Mouse (Mus musculus) CH12.LX (cell line): ENCODE results near the gene Smyd4. TPM values are rescaled to one million over a fixed set of nuclear protein-coding genes. Genes with fewer than 3 reads are reported as not detected.

Experiments used
- DNase-seq: peaks from one replicate; pipeline ENCODE4 v3.0.0-alpha.2; 2013; ENCODE audit errors: extremely low read depth
- H3K27ac ChIP-seq: 2 replicates; pipeline ENCODE4 v1.5.1; 2012; ENCODE audit warnings: low read depth, mild to moderate bottlenecking, control low read depth, moderate library complexity; ENCODE audit not compliant: insufficient read depth
- H3K27me3 ChIP-seq: replicated peaks from 2 replicates; pipeline ENCODE3; 2012; ENCODE audit warnings: inconsistent platforms
- H3K36me3 ChIP-seq, 2 experiments: replicated peaks in 1 of 2; 2 replicates each; pipeline versions ENCODE3 to v1.6.1; 2012; ENCODE audit warnings: inconsistent platforms in 1 of 2, low read length in 1 of 2, mild to moderate bottlenecking in 1 of 2, mixed read lengths in 1 of 2, moderate library complexity in 1 of 2; ENCODE audit not compliant: control insufficient read depth in 1 of 2, insufficient read depth in 1 of 2
- H3K4me1 ChIP-seq, 2 experiments: 2 replicates each; pipeline ENCODE4 v1.6.1; 2012; ENCODE audit warnings: inconsistent platforms in 1 of 2, moderate library complexity in 1 of 2; ENCODE audit not compliant: insufficient read depth in 2 of 2, control insufficient read depth in 1 of 2
- H3K4me2 ChIP-seq: 2 replicates; pipeline ENCODE4 v1.6.1; 2012; ENCODE audit warnings: low read depth, mild to moderate bottlenecking, control low read depth; ENCODE audit not compliant: poor library complexity, insufficient read depth, severe bottlenecking
- H3K4me3 ChIP-seq, 3 experiments: fragments of 150-350 bp in 1 of 3; sonication (generic) in 1 of 3; replicated peaks in 1 of 3; 2 replicates each; pipeline versions ENCODE3 to v1.5.1; 2011 to 2012; ENCODE audit warnings: low read depth in 2 of 3, low read length in 2 of 3, mild to moderate bottlenecking in 2 of 3, moderate library complexity in 2 of 3, control low read depth in 1 of 3, improper control_type of control experiment in 1 of 3, inconsistent platforms in 1 of 3, mixed read lengths in 1 of 3; ENCODE audit not compliant: poor library complexity in 1 of 3
- H3K79me2 ChIP-seq: replicated peaks from 2 replicates; pipeline ENCODE4 v1.6.1; 2012; ENCODE audit warnings: mild to moderate bottlenecking, moderate library complexity; ENCODE audit not compliant: control insufficient read depth, poor library complexity, insufficient read depth, severe bottlenecking; ENCODE audit errors: extremely low read depth
- H3K9ac ChIP-seq: 2 replicates; pipeline ENCODE4 v1.6.1; 2012; ENCODE audit warnings: low read depth, mild to moderate bottlenecking, control low read depth, moderate library complexity; ENCODE audit not compliant: insufficient read depth
- H3K9me3 ChIP-seq: replicated peaks from 2 replicates; pipeline ENCODE3; 2012; ENCODE audit warnings: low read length, inconsistent platforms, mixed read lengths
- CTCF ChIP-seq, 2 experiments: IDR thresholded peaks in 1 of 2; conservative IDR thresholded peaks in 1 of 2; 2 replicates each; pipeline ENCODE4 v1.5.1; 2011 to 2012; ENCODE audit warnings: low read depth in 2 of 2, low read length in 2 of 2, improper control_type of control experiment in 1 of 2, inconsistent platforms in 1 of 2, mild to moderate bottlenecking in 1 of 2, moderate library complexity in 1 of 2
- ELF1 ChIP-seq: IDR thresholded peaks from 2 replicates; pipeline ENCODE4 v1.6.1; 2014; ENCODE audit warnings: low read depth, mild to moderate bottlenecking, inconsistent platforms, low read length, improper control_type of control experiment
- HCFC1 ChIP-seq: IDR thresholded peaks from 2 replicates; pipeline ENCODE4 v1.6.1; 2012; ENCODE audit warnings: low read depth, mild to moderate bottlenecking, inconsistent platforms, low read length, improper control_type of control experiment
- MXI1 ChIP-seq: IDR thresholded peaks from 2 replicates; pipeline ENCODE4 v1.6.1; 2011; ENCODE audit warnings: mild to moderate bottlenecking, low read depth, low read length, improper control_type of control experiment
- MYC ChIP-seq: IDR thresholded peaks from 2 replicates; pipeline ENCODE4 v1.6.1; 2011; ENCODE audit warnings: low read depth, mild to moderate bottlenecking, improper control_type of control experiment, low read length
- NRF1 ChIP-seq: IDR thresholded peaks from 2 replicates; pipeline ENCODE4 v1.6.1; 2014; ENCODE audit warnings: low read depth, mild to moderate bottlenecking, inconsistent platforms, low read length, improper control_type of control experiment, moderate library complexity
- POLR2A ChIP-seq: IDR thresholded peaks from 2 replicates; pipeline ENCODE4 v1.6.1; 2011; ENCODE audit warnings: low read depth, mild to moderate bottlenecking, improper control_type of control experiment, low read length
- SIN3A ChIP-seq: IDR thresholded peaks from 2 replicates; pipeline ENCODE4 v1.6.1; 2012; ENCODE audit warnings: low read length, improper control_type of control experiment, inconsistent platforms
- TBP ChIP-seq: conservative IDR thresholded peaks from 2 replicates; pipeline ENCODE4 v1.6.1; 2011; ENCODE audit warnings: low read depth, low read length, improper control_type of control experiment
- TCF12 ChIP-seq: IDR thresholded peaks from 2 replicates; pipeline ENCODE4 v1.6.1; 2014; ENCODE audit warnings: low read depth, mild to moderate bottlenecking, inconsistent platforms, low read length, improper control_type of control experiment
- UBTF ChIP-seq: IDR thresholded peaks from 2 replicates; pipeline ENCODE4 v1.6.1; 2012; ENCODE audit warnings: low read depth, mild to moderate bottlenecking, inconsistent platforms, low read length, improper control_type of control experiment, moderate library complexity
- ZKSCAN1 ChIP-seq: IDR thresholded peaks from 2 replicates; pipeline ENCODE4 v1.6.1; 2012; ENCODE audit warnings: low read depth, inconsistent platforms, low read length, improper control_type of control experiment, borderline replicate concordance
- ZNF384 ChIP-seq: IDR thresholded peaks from 2 replicates; pipeline ENCODE4 v1.6.1; 2012; ENCODE audit warnings: low read depth, low read length, improper control_type of control experiment, inconsistent platforms
- dilution Hi-C: fragments of 300-500 bp; cut with MboI; formaldehyde crosslinking; loops from 2 replicates; pipeline ENCODE4 v1.14.3; 2020; ENCODE audit warnings: low sequenced_read_pairs; ENCODE audit not compliant: extremely low pct_unique_long_range_greater_than_20kb, extremely low pct_ligation_motif_present
- in situ Hi-C: fragments of 300-500 bp; cut with MboI; formaldehyde crosslinking; loops from 3 replicates; pipeline ENCODE4 v1.14.3; 2019; ENCODE audit warnings: low sequenced_read_pairs, low pct_ligation_motif_present, low pct_unique_long_range_greater_than_20kb, mixed read lengths
- polyA plus RNA-seq: library from polyadenylated mRNA; unstranded; fragments of >175 nt; gene quantifications from 2 replicates; pipeline ENCODE4 v1.2.1, GENCODE M21; 2012; ENCODE audit warnings: low read depth; ENCODE audit not compliant: insufficient read length
- total RNA-seq, 2 experiments: library from RNA; depleted of rRNA; stranded (reverse); fragments of 300-350 nt in 1 of 2; fragments of >200 nt in 1 of 2; gene quantifications; 2 replicates each; pipeline ENCODE4 v1.2.3; 2012 to 2014

The Smyd4 gene
- total and polyA plus RNA-seq, 3 experiments = 11.8 to 15.4 (median 13.9) TPM

DNA sequence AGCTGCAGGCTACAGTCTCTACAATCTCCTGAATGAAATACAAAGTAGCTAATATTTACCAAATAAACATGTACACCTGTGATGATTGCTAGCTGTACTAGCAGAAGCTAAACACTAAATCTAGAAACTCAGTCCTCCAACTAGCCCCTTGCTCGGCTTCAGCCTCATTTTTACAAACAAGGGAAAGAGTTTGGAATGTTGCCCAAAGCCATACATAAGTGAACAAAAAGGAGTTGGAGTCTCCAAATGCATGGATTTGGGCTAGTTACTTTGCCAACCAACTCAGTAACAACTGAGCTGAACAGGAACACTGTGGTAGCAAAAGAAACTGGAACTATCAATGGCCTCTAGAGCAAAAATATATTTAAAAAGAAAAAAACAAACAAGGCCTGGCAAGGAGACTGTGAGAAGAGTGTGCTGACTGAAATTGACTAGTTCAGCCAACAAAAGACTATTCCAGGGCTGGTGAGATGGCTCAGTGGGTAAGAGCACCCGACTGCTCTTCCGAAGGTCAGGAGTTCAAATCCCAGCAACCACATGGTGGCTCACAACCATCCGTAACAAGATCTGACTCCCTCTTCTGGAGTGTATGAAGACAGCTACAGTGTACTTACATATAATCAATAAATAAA lies 1.6 kb upstream of the Smyd4 start:
- Histone ChIP-seq H3K4me1 (peaks cover 21 to 66% of the 10 kb centered on the region in 2 experiments), H3K4me3 (peak overlapping the region; percentile 28 to 67 (median 44)), H3K79me2 (peaks cover 73% of the 10 kb centered on the region), H3K36me3 (peaks cover 3 to 24% of the 10 kb centered on the region in 2 experiments), H3K9me3 (no peaks in the 10 kb centered on the region), H3K9ac (peak overlapping the region; percentile 79), H3K27ac (no peak overlapping the region), H3K27me3 (no peaks in the 10 kb centered on the region), H3K4me2 (peak overlapping the region; percentile 97)
- dilution Hi-C loops = no loop called here
- peak; percentile 27 for DNase-seq
- in situ Hi-C loops = no loop called here
- 0 out of 2 replicates have a peak, but pooled peaks have one; percentile 52 for TF ChIP-seq MYC
- TF ChIP-seq SIN3A = no peak
- peak; percentile 96 for TF ChIP-seq TBP
- peak in 1 of 2 experiments; percentile 10; a peak in 1 of 4 replicates for TF ChIP-seq CTCF (conservative IDR thresholded peaks at IDR 0.05 in 1 of 2, IDR thresholded peaks at IDR 0.05 in 1 of 2; ENCODE audit: low read depth in 2 of 2, low read length in 2 of 2)
- no peak for TF ChIP-seq UBTF
- 0 out of 2 replicates have a peak, but pooled peaks have one; percentile 25 for TF ChIP-seq ZNF384
- peak; percentile 42; the same call in 1 of the 2 replicates for TF ChIP-seq ELF1
- 0 out of 2 replicates have a peak, but pooled peaks have one; percentile 30 for TF ChIP-seq MXI1

- Histone ChIP-seq H3K79me2 (peaks cover 68% of the 10 kb centered on the region), H3K36me3 (peaks cover under 1 to 23% of the 10 kb centered on the region in 2 experiments), H3K27me3 (no peaks in the 10 kb centered on the region), H3K9ac (peak overlapping the region; percentile 90), H3K4me3 (peak overlapping the region; percentile 67 to 89 (median 74)), H3K4me2 (peak overlapping the region; percentile 82), H3K9me3 (no peaks in the 10 kb centered on the region), H3K27ac (peak overlapping the region; percentile 25; the same call in 1 of the 2 replicates), H3K4me1 (peaks cover 21 to 67% of the 10 kb centered on the region in 2 experiments)
- in situ Hi-C loops (no loop called here), dilution Hi-C loops (no loop called here)
- TF ChIP-seq POLR2A = peak; percentile 33; the same call in 1 of the 2 replicates
- TF ChIP-seq TBP = no peak; the same call in 1 of the 2 replicates
- no peak for TF ChIP-seq CTCF (conservative IDR thresholded peaks at IDR 0.05 in 1 of 2, IDR thresholded peaks at IDR 0.05 in 1 of 2; ENCODE audit: low read depth in 2 of 2, low read length in 2 of 2)
- no peak for TF ChIP-seq TCF12
- TF ChIP-seq HCFC1 = no peak
- peak; percentile 75 for TF ChIP-seq NRF1
- TF ChIP-seq SIN3A = peak; percentile 45; the same call in 1 of the 2 replicates
- no peak for TF ChIP-seq ZKSCAN1
- peak; percentile 71 for DNase-seq
Measured at GRCm38 (mm10) chr11:75347188-75347585, 1.0 kb upstream of the Smyd4 start.
